Mouse (Mus musculus) limb, embryonic 12.5 days (tissue): ENCODE data around the gene Man1c1. TPM values are rescaled to one million over a fixed set of nuclear protein-coding genes. Genes with fewer than 3 reads are reported as not detected.

Experiments
- ATAC-seq: fragments of 200-750 bp; cut with Nextera tagmentation; 2 replicates; pipeline ENCODE4 v1.8.0; 2017; ENCODE audit warnings: low read depth, moderate TSS enrichment; ENCODE audit not compliant: insufficient number of reproducible peaks, insufficient read depth, low FRiP score, low TSS enrichment
- H3K27ac ChIP-seq: fragments of 300-500 bp; sonication (generic); 2 replicates; pipeline ENCODE4 v1.5.1; 2016; ENCODE audit warnings: mild to moderate bottlenecking, moderate library complexity
- H3K27me3 ChIP-seq: fragments of 300-500 bp; sonication (generic); 2 replicates; pipeline ENCODE4 v1.6.1; 2016; ENCODE audit warnings: mild to moderate bottlenecking, moderate library complexity
- H3K36me3 ChIP-seq: fragments of 300-500 bp; sonication (generic); 2 replicates; pipeline ENCODE4 v1.6.1; 2016; ENCODE audit warnings: mild to moderate bottlenecking, moderate library complexity
- H3K4me1 ChIP-seq: fragments of 300-500 bp; sonication (generic); replicated peaks from 2 replicates; pipeline ENCODE4 v1.6.1; 2016
- H3K4me2 ChIP-seq: fragments of 300-500 bp; sonication (generic); 2 replicates; pipeline ENCODE4 v1.6.1; 2016; ENCODE audit warnings: mild to moderate bottlenecking, moderate library complexity
- H3K4me3 ChIP-seq: fragments of 300-500 bp; sonication (generic); replicated peaks from 2 replicates; pipeline ENCODE4 v1.5.1; 2016; ENCODE audit warnings: mild to moderate bottlenecking
- H3K9ac ChIP-seq: fragments of 300-500 bp; sonication (generic); replicated peaks from 2 replicates; pipeline ENCODE4 v1.6.1; 2016; ENCODE audit warnings: mild to moderate bottlenecking, moderate library complexity
- H3K9me3 ChIP-seq: fragments of 300-500 bp; sonication (generic); 2 replicates; pipeline ENCODE4 v1.6.1; 2016; ENCODE audit warnings: mild to moderate bottlenecking, moderate library complexity
- WGBS: fragments of 180-500 bp; shearing (Covaris S2); methylation state at CpG from one replicate; pipeline ENCODE4 v1.1.7; 2016; 5-methylcytosine and 5-hydroxymethylcytosine counted together
- polyA plus RNA-seq: library from polyadenylated mRNA; unstranded; fragments of >200 nt; fragmentation: Nextera tagmentation; extraction: Ambion mirVana; gene quantifications from 2 replicates; pipeline ENCODE4 v1.2.1, GENCODE M21; 2016

Man1c1 gene
- polyA plus RNA-seq, 1 experiment from 2014 or later = 2.9 TPM

GRCm38 (mm10) chr4:134673151-134673550 lies 30.9 kb downstream of the Man1c1 start:
- H3K4me2 ChIP-seq = no peak overlapping the region
- no peak overlapping the region for H3K4me3 ChIP-seq
- H3K27ac ChIP-seq = no peak overlapping the region
- H3K9ac ChIP-seq = no peak overlapping the region
- no peaks in the 10 kb centered on the region for H3K36me3 ChIP-seq
- WGBS = 86% methylated on average over 8 of the region's 8 CpGs
- H3K27me3 ChIP-seq = no peaks in the 10 kb centered on the region
- no peak for ATAC-seq
- H3K9me3 ChIP-seq = no peaks in the 10 kb centered on the region
- H3K4me1 ChIP-seq = peaks cover 59% of the 10 kb centered on the region

DNA sequence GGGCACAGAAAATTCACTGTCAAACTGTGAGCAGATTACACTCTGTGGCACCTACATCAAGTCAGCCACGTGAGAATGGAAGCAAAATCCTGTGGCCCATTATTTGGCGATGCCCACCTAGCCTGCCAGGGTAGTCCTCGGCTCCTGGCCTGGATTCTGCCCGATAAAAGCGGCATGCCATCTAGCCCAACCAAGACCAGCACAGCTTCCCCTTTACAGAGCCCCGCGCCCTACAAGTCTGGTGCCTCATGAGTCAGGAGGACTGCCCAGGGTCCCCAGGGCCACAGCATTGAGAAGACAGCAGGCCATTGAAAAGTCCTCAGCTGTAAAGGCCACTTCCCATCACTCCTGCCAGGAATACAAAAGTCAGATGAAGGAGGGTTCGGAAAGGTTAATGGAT lies 31.8 kb downstream of the Man1c1 start:
- Histone ChIP-seq H3K36me3 (no peaks in the 10 kb centered on the region), H3K4me3 (no peak overlapping the region), H3K27ac (no peak overlapping the region), H3K9me3 (no peaks in the 10 kb centered on the region), H3K4me1 (peaks cover 51% of the 10 kb centered on the region), H3K4me2 (no peak overlapping the region), H3K27me3 (no peaks in the 10 kb centered on the region), H3K9ac (no peak overlapping the region)
- no peak for ATAC-seq
- 89% methylated on average over 8 of the region's 8 CpGs for WGBS

GRCm38 (mm10) chr4:134671660-134672173 lies 32.4 kb downstream of the Man1c1 start:
- no peak for ATAC-seq
- Histone ChIP-seq H3K27me3 (no peaks in the 10 kb centered on the region), H3K4me1 (peaks cover 46% of the 10 kb centered on the region), H3K4me3 (no peak overlapping the region), H3K27ac (no peak overlapping the region), H3K36me3 (no peaks in the 10 kb centered on the region), H3K9me3 (no peaks in the 10 kb centered on the region), H3K9ac (no peak overlapping the region), H3K4me2 (no peak overlapping the region)
- 84% methylated on average over 16 of the region's 16 CpGs for WGBS

- H3K9ac ChIP-seq = no peak overlapping the region
- 58% methylated on average over 17 of the region's 17 CpGs for WGBS
Measured at GRCm38 (mm10) chr4:134669742-134670354, 34.2 kb downstream of the Man1c1 start.

DNA sequence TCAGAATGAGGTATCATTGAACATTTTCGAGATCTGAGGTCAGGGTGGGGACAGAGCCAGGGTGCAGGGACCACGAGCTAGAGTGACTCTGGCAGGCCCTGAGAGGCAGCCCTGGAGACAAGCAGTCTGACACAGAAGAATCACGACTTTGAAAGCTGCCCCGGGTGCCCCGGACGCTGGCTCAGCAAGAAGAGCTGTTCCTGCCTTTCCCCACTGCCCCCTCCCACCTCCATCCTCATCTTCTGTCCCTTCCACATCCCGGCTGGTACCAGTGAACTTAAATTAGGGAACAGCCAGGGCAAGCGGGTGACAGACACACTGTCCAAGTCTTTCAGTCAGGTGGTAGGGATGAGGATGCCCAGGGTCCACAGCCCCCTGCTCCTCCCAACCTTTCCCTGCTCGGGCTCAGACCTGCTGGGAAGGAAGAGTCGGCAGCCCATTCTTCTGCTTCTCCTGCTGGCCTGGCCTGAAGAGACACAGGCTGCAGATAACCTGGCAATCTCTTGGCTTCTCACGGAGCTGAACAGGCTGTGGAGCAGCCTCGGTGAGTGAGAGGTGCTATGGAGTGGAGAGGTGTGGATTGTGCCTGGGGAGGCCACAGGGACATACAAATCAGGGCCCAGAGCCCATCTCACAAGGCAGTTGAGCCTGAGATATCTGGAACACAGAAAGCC lies 35.6 kb downstream of the Man1c1 start:
- Histone ChIP-seq H3K4me1 (peaks cover 30% of the 10 kb centered on the region), H3K36me3 (no peaks in the 10 kb centered on the region), H3K4me2 (no peak overlapping the region), H3K27ac (no peak overlapping the region), H3K9me3 (no peaks in the 10 kb centered on the region), H3K9ac (no peak overlapping the region), H3K27me3 (no peaks in the 10 kb centered on the region), H3K4me3 (no peak overlapping the region)
- no peak for ATAC-seq
- WGBS = 59% methylated on average over 12 of the region's 12 CpGs

More at GRCm38 (mm10) chr4:134669742-134670354, 34.2 kb downstream of the Man1c1 start:
- Histone ChIP-seq H3K27me3 (no peaks in the 10 kb centered on the region), H3K4me3 (no peak overlapping the region), H3K4me2 (no peak overlapping the region), H3K4me1 (peaks cover 30% of the 10 kb centered on the region), H3K27ac (no peak overlapping the region), H3K36me3 (no peaks in the 10 kb centered on the region), H3K9me3 (no peaks in the 10 kb centered on the region)
- no peak for ATAC-seq

- Histone ChIP-seq H3K4me3 (no peak overlapping the region), H3K9ac (no peak overlapping the region), H3K4me1 (peaks cover 26% of the 10 kb centered on the region), H3K27ac (no peak overlapping the region), H3K9me3 (no peaks in the 10 kb centered on the region), H3K27me3 (peaks cover 7% of the 10 kb centered on the region), H3K36me3 (no peaks in the 10 kb centered on the region), H3K4me2 (no peak overlapping the region)
- no peak for ATAC-seq
- WGBS = 82% methylated on average over 19 of the region's 19 CpGs
Measured at GRCm38 (mm10) chr4:134666391-134666790, 37.7 kb downstream of the Man1c1 start.

- H3K4me3 ChIP-seq = no peak overlapping the region
- H3K9ac ChIP-seq = no peak overlapping the region
- peaks cover 29% of the 10 kb centered on the region for H3K4me1 ChIP-seq
- peaks cover 21% of the 10 kb centered on the region for H3K27me3 ChIP-seq
- 0 out of 2 replicates have a peak overlapping the region, but pooled peaks have one; percentile 29 for H3K27ac ChIP-seq
- 41% methylated on average over 10 of the region's 10 CpGs for WGBS
- H3K9me3 ChIP-seq = no peaks in the 10 kb centered on the region
- ATAC-seq = no peak
- no peak overlapping the region for H3K4me2 ChIP-seq
- H3K36me3 ChIP-seq = no peaks in the 10 kb centered on the region
Measured at GRCm38 (mm10) chr4:134663052-134663451, 41.0 kb downstream of the Man1c1 start.

DNA sequence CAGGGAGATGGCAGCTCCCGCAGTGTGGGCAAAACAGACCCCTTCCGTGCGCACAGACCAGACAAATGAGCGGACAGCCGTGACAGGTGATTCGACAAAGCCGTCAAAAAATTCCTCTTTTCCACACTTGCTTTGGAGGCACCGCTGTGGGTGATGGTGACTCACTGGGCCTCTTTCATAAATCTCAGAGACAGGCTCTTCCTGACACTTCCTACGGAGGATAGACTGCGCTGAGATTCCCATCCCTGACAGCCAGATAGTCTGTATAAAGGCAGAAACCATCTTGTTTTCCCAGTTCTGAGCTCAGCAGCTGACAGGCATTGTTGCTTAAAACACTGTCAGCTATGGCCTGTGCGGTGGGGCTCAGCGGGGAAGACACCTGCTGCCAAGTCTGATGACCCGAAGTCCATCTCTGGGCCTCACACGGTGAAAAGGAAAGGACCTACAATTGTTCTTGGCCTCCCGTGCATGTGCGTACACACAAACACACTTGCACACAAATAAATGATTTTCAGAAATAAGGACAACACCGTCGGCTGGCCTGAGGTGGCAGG lies 43.4 kb downstream of the Man1c1 start:
- Histone ChIP-seq H3K27me3 (peaks cover 21% of the 10 kb centered on the region), H3K4me3 (no peak overlapping the region), H3K4me1 (peaks cover 34% of the 10 kb centered on the region), H3K36me3 (no peaks in the 10 kb centered on the region), H3K4me2 (peak overlapping the region; percentile 55), H3K9ac (no peak overlapping the region), H3K27ac (no peak overlapping the region), H3K9me3 (no peaks in the 10 kb centered on the region)
- ATAC-seq = no peak
- 43% methylated on average over 18 of the region's 18 CpGs for WGBS

DNA sequence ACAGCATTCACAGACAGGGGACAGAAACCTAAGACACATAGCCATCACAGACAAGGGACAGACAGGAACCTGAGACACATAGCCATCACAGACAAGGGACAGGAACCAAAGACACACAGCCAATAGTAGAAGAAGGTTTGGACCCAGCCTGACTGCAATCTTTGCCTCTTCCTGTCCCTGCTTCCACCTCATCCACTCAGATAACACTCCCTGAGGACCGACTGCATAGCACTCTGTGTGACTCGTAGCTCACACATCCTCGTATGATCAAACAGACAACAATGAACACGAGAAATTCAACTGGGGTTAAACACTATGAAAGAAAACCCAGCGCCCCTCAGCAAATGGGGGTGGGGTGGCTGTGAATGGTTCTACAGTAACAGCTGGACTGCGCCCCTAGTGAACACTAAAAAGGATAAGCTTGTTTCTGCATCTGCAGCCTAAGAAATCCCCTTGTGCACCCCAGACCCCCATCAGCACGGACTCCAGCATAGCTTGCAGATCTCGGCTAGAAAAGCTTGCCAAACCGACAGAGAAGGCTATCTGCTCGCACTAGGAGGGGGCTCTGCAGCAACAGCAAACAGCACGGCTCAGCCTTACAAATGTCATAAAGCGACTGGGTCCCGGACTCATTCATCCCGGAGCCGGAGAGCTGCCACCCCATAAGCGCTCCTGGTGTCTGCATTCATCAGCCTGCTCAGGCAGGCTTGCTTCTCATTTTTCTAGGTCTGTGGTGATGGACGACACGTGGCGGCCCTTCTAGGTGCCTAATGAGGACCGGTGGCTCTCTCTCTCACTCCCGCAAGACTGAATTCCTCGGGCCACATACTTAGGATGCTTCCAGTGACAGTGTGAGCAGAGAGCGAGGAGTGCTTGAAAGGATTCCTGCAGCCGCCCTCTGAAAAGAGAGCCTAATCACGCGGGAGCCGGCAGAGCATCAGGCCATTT lies 44.5 kb downstream of the Man1c1 start:
- Histone ChIP-seq H3K36me3 (no peaks in the 10 kb centered on the region), H3K4me3 (peak overlapping the region; percentile 26), H3K27me3 (peaks cover 21% of the 10 kb centered on the region), H3K4me1 (peaks cover 34% of the 10 kb centered on the region), H3K9me3 (no peaks in the 10 kb centered on the region), H3K4me2 (peak overlapping the region; percentile 55), H3K9ac (peak overlapping the region; percentile 40; the same call in 1 of the 2 replicates), H3K27ac (0 out of 2 replicates have a peak overlapping the region, but pooled peaks have one; percentile 31)
- 13% methylated on average over 27 of the region's 27 CpGs for WGBS
- peak; percentile 29; the same call in 1 of the 2 replicates for ATAC-seq

GRCm38 (mm10) chr4:134657473-134657872 lies 46.6 kb downstream of the Man1c1 start:
- H3K27ac ChIP-seq = no peak overlapping the region
- ATAC-seq = no peak
- H3K4me2 ChIP-seq = no peak overlapping the region
- no peaks in the 10 kb centered on the region for H3K9me3 ChIP-seq
- H3K4me3 ChIP-seq = no peak overlapping the region
- peaks cover 27% of the 10 kb centered on the region for H3K4me1 ChIP-seq
- no peak overlapping the region for H3K9ac ChIP-seq
- H3K27me3 ChIP-seq = peaks cover 21% of the 10 kb centered on the region
- WGBS = 60% methylated on average over 5 of the region's 5 CpGs
- H3K36me3 ChIP-seq = no peaks in the 10 kb centered on the region
